Mouse (Mus musculus) thymus, postnatal 14 days (tissue): Measurements from ENCODE around the gene Gpld1.

Experiments used
- DNase-seq: peaks from one replicate; pipeline ENCODE4 v3.0.0; 2021

Gpld1 gene

DNA sequence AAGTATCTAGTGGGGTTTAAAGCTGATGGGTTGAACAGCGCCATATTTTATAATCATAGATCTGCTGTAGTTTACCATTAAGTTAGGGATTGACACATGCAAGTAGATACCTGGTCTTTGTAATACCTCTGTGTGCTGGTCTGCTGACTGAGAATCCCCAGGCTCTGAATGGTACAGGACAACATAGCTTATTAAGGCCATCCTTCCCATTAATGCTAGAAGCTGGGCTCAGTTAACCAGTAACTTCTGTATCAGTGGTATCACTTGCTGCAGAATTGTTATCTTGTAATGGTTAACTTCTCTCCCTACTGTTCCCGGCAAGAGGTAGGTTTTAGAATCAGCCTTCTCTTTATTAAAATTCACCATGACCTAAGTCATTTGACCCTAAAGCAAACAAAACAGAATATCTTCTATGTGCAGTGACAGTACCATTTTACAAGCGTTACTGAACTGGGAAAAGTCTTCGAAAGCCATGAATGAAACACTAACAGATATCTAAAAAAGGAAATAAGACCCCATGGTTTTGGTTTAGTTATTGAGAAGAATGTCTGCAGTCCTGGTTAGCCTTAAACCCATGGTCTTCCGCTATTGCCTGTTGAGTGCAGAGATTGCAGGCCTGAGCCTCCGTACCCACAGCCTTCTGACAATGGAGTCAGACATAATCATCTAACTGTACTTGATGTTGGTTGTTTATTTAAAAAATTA, 83.6 kb downstream of the Gpld1 start:
- no peak for DNase-seq

DNA sequence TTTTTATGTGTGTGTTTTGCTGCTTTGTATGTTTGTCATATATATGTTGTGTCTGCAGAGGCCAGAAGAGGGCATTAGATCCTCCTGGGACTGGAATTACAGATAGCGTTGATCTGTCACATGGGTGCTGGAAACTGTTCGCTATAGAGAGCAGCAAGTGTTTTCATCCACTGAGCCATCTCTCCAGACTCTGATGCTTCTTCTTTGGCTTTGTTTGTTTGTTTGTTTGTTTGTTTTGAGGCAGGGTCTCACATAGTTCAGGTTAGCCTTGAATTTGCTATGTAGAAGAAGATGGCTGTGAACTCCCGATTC, 84.1 kb downstream of the Gpld1 start:
- no peak for DNase-seq

DNA sequence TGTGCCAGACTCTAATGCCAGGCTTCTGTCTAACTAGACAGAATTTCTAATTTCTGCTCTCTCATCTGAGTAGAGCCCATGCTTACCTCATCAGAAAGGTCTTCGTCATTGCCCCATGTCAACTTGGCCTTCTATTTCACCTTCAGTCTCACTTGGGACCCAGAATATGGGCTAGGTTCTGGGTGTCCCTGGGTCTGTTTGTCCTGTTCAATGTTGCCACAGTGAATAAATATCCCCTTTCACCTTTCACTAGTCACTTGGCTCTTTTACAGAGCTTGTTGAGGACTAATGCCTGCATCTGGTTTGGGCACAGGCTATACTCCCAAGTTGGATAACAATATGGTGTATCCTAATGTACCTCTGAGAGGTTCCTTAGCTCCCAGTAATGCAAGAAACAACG, 96.5 kb downstream of the Gpld1 start:
- DNase-seq, result no peak
